ENCODE assay signal across 8 mouse cellular contexts in genomic region chrX:52614031-52614381, GRCm38 (mm10). TPM values are rescaled to one million over a fixed set of nuclear protein-coding genes. Genes with fewer than 3 reads are reported as not detected.
DNase-seq lines count a peak whose midpoint lies in the region; ATAC-seq and TF ChIP-seq lines count a peak whose summit lies in the region.

No protein-coding gene starts in this region.

- 1% methylated on average over 16 of the region's 23 CpGs for WGBS in kidney, adult 2 months
- WGBS in lung, postnatal 0 days, result 4% methylated on average over 4 of the region's 23 CpGs
- WGBS in stomach, embryonic 15.5 days, result 16% methylated on average over 23 of the region's 23 CpGs

- no peaks in the 10 kb centered on the region for H3K36me3 ChIP-seq in kidney, adult 2 months (ENCODE audit: control insufficient read depth, insufficient read depth, low read length)
- no peaks in the 10 kb centered on the region for H3K36me3 ChIP-seq in ES-Bruce4 (ENCODE audit: control insufficient read depth, insufficient read depth, low read length, poor library complexity, severe bottlenecking)
- H3K36me3 ChIP-seq in lung, postnatal 0 days (ENCODE audit: insufficient read depth, low read length), result no peaks in the 10 kb centered on the region
- H3K36me3 ChIP-seq in stomach, embryonic 15.5 days, result no peaks in the 10 kb centered on the region

- ATAC-seq in lung, postnatal 0 days, result peak; percentile 87
- ATAC-seq in stomach, embryonic 15.5 days (ENCODE audit: insufficient read depth, low FRiP score, low read depth), result peak; percentile 87

- no peaks in the 10 kb centered on the region for H3K9me3 ChIP-seq in ES-Bruce4 (replicated peaks; ENCODE audit: control insufficient read depth, insufficient read depth, low read length, poor library complexity, severe bottlenecking)
- H3K9me3 ChIP-seq in lung, postnatal 0 days (ENCODE audit: low read length), result no peaks in the 10 kb centered on the region
- H3K9me3 ChIP-seq in stomach, embryonic 15.5 days, result no peaks in the 10 kb centered on the region

- no peak for DNase-seq in kidney, adult 2 months
- no peak for DNase-seq in kidney, postnatal 10 days
- DNase-seq in embryo, embryonic 11.5 days (ENCODE audit: low read depth, low spot score), result peak; percentile 63
- peak; percentile 55 for DNase-seq in heart, postnatal 4 days
- DNase-seq in lung, postnatal 0 days (ENCODE audit: low spot score), result peak; percentile 62
- no peak for DNase-seq in urinary bladder, adult 2 months (ENCODE audit: low spot score)

- no peak for TF ChIP-seq POLR2A in kidney, adult 2 months (IDR thresholded peaks at IDR 0.05; ENCODE audit: low read depth, low read length)
- no peak for TF ChIP-seq POLR2A in ES-Bruce4 (IDR thresholded peaks at IDR 0.05; ENCODE audit: insufficient read depth, low read length)

- no peaks in the 10 kb centered on the region for H3K27me3 ChIP-seq in kidney, adult 2 months (replicated peaks; ENCODE audit: control insufficient read depth, insufficient read depth, low read length)
- H3K27me3 ChIP-seq in ES-Bruce4 (ENCODE audit: control insufficient read depth, insufficient read depth, low read length, poor library complexity, severe bottlenecking), result no peaks in the 10 kb centered on the region
- no peaks in the 10 kb centered on the region for H3K27me3 ChIP-seq in lung, postnatal 0 days (replicated peaks; ENCODE audit: insufficient read depth, low read length)
- H3K27me3 ChIP-seq in stomach, embryonic 15.5 days (replicated peaks), result no peaks in the 10 kb centered on the region

- H3K9ac ChIP-seq in ES-Bruce4 (ENCODE audit: low read depth, poor library complexity, severe bottlenecking), result peak overlapping the region; percentile 16; the same call in 1 of the 2 replicates
- H3K9ac ChIP-seq in lung, postnatal 0 days (replicated peaks; ENCODE audit: low read depth), result no peak overlapping the region
- no peak overlapping the region for H3K9ac ChIP-seq in stomach, embryonic 15.5 days

- no peak for TF ChIP-seq CTCF in kidney, adult 2 months (conservative IDR thresholded peaks at IDR 0.05; ENCODE audit: insufficient read depth, insufficient read length, low read depth, low read length)
- no peak for TF ChIP-seq CTCF in ES-Bruce4 (IDR thresholded peaks at IDR 0.05; ENCODE audit: low read depth, low read length)
- peak; percentile 36 for TF ChIP-seq CTCF in lung, postnatal 0 days (IDR thresholded peaks at IDR 0.05)

- peak overlapping the region; percentile 66 for H3K4me3 ChIP-seq in kidney, adult 2 months (ENCODE audit: insufficient read depth, low read depth, low read length)
- H3K4me3 ChIP-seq in ES-Bruce4 (ENCODE audit: low read depth, low read length), result peak overlapping the region; percentile 78
- peak overlapping the region; percentile 41 for H3K4me3 ChIP-seq in lung, postnatal 0 days (ENCODE audit: low read depth, low read length)
- peak overlapping the region; percentile 52 for H3K4me3 ChIP-seq in stomach, embryonic 15.5 days (replicated peaks)

- H3K4me1 ChIP-seq in kidney, adult 2 months (ENCODE audit: control insufficient read depth, insufficient read depth, low read length), result 0 out of 2 replicates have a peak, but pooled peaks cover 4% of the 10 kb centered on the region
- H3K4me1 ChIP-seq in ES-Bruce4 (ENCODE audit: control insufficient read depth, insufficient read depth, low read length), result no peaks in the 10 kb centered on the region
- no peaks in the 10 kb centered on the region for H3K4me1 ChIP-seq in lung, postnatal 0 days (ENCODE audit: insufficient read depth, low read depth, low read length)
- 0 out of 2 replicates have a peak, but pooled peaks cover 3% of the 10 kb centered on the region for H3K4me1 ChIP-seq in stomach, embryonic 15.5 days

- H3K27ac ChIP-seq in kidney, adult 2 months (ENCODE audit: insufficient read depth, low read depth, low read length), result no peak overlapping the region
- H3K27ac ChIP-seq in ES-Bruce4 (ENCODE audit: insufficient read depth, low read length), result no peak overlapping the region
- H3K27ac ChIP-seq in lung, postnatal 0 days (ENCODE audit: low read length), result no peak overlapping the region
- H3K27ac ChIP-seq in stomach, embryonic 15.5 days, result peak overlapping the region; percentile 81

- H3K4me2 ChIP-seq in lung, postnatal 0 days (replicated peaks; ENCODE audit: low read depth, low read length), result peak overlapping the region; percentile 70
- peak overlapping the region; percentile 65 for H3K4me2 ChIP-seq in stomach, embryonic 15.5 days

- TF ChIP-seq EP300 in ES-Bruce4 (IDR thresholded peaks at IDR 0.05; ENCODE audit: insufficient read depth, low read depth, low read length), result no peak
- no peak for TF ChIP-seq EP300 in lung, postnatal 0 days (IDR thresholded peaks at IDR 0.05)

RNA-seq across cellular contexts. Expression of gene Gpc3, which starts 0.3 kb away (rescaled TPM):
- polyA plus RNA-seq in kidney, adult 2 months (2012; rRNA removed), result 27.2 and 31.5 TPM in 2 replicates
- polyA plus RNA-seq in ES-Bruce4 (2011; ENCODE audit: insufficient read depth, insufficient read length, low read depth, missing spikeins), result 79.4 and 83.5 TPM in 2 replicates
- total RNA-seq in heart, postnatal 4 days (2021), result 10 to 100 TPM; 76.0 to 79.7 TPM
- polyA plus RNA-seq in lung, postnatal 0 days (2015; fragmentation: Nextera tagmentation; extraction: Ambion mirVana), result 294 and 318 TPM in 2 replicates
- polyA plus RNA-seq in stomach, embryonic 15.5 days (2015; fragmentation: Nextera tagmentation; extraction: Ambion mirVana), result 581 and 596 TPM in 2 replicates
- 50.0 and 55.9 TPM in 2 replicates for polyA plus RNA-seq in urinary bladder, adult 2 months (2012; rRNA removed)

Comparison
In these comparisons a context has a peak if more than half of its experiments do, and no peak if none do; other contexts are left out.
1. DNase-seq: peak in embryo, embryonic 11.5 days (single experiment), heart, postnatal 4 days (single experiment) and lung, postnatal 0 days (single experiment); none in kidney, adult 2 months (single experiment), kidney, postnatal 10 days (single experiment) and urinary bladder, adult 2 months (single experiment).
2. Peak in every context shown above with its lines, with median percentiles within 50 percentile points of each other: H3K4me3 ChIP-seq.